Mouse (Mus musculus): Measurements from ENCODE around the gene Bnipl. TPM values are rescaled to one million over a fixed set of nuclear protein-coding genes. Genes with fewer than 3 reads are reported as not detected.

The Bnipl gene
- total and polyA plus RNA-seq, 3 experiments: 0.03 TPM; not detected in 2

DNA sequence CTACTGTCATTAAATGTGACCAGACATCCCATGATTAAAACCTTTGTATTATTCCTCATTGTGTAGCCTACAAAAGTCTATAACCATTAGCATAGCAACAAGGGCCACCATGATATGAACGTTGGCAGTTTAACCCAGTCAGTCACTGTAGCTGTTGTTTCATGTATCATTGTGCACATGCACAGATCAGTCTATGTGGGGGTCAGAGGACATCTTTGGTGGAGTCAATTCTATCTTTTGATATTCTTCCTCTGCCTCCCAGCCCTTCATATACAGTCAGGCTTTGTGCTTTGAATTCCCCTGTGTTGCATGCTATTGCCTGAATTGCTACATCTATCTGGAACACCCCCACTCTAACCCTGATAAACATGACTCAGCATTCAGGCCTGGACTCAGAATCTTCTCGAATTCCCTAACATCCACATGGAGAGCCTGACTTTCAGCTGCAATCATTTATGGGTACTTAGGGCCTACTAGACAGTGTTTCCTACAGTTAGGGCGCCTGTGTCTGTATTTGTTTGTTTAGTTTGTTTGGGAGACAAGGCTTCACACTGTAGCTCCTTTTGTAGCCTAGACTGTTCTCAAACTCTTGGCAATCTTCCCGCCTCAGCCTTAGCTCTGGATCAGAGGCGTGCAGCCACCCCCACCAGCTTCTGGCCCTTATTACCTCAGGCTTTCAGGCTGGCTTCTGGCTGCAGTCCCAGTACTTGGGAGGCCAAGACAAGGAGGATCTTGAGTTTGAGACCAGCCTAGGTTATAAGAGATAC, 4.3 kb downstream of the Bnipl start:
- peaks cover 34% of the 10 kb centered on the region for H3K4me1 ChIP-seq (ENCODE audit: insufficient read depth, low read depth, low read length)
- peaks cover 4% of the 10 kb centered on the region for H3K36me3 ChIP-seq (replicated peaks)
- H3K9me3 ChIP-seq (replicated peaks): no peaks in the 10 kb centered on the region
- H3K4me3 ChIP-seq (ENCODE audit: low read depth, low read length): no peak overlapping the region
- ATAC-seq (ENCODE audit: extremely low read depth, insufficient number of reproducible peaks, low FRiP score, poor library complexity, severe bottlenecking): no peak
- no peak for TF ChIP-seq TAL1 (conservative IDR thresholded peaks at IDR 0.05; ENCODE audit: low read depth, low read length)
- no peak for TF ChIP-seq CTCF (IDR thresholded peaks at IDR 0.05; ENCODE audit: low read depth, low read length)
- no peak for TF ChIP-seq GATA1 (IDR thresholded peaks at IDR 0.05; ENCODE audit: borderline replicate concordance, low read length)
- no peak for TF ChIP-seq GATA2 (IDR thresholded peaks at IDR 0.05; ENCODE audit: borderline replicate concordance, low read depth, low read length)
- TF ChIP-seq POLR2AphosphoS5 (IDR thresholded peaks at IDR 0.05; ENCODE audit: insufficient replicate concordance, low read depth, low read length): no peak
- DNase-seq (ENCODE audit: low spot score): peak; percentile 40
- H3K27me3 ChIP-seq (ENCODE audit: insufficient read depth, low read length): no peaks in the 10 kb centered on the region

DNA sequence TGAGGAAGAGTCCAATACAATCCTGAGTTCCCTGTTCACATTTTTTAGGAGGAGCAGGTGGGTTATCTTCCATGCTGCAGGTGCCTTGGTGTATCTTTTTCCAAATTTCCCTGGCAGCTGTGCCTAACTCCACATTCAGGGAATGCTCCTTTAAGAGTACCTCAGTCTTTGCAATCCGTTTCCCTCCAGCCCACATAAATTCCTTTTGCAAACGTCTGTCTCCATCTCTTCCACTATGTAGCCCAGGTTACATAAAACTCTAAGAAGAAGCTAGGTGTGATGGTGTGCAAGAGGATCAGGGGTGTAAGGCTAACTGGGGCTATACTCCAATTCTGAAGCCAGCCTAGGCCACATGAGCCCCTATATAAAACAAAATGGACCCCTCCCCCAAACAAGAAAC, 7.9 kb downstream of the Bnipl start:
- TF ChIP-seq CTCF (IDR thresholded peaks at IDR 0.05; ENCODE audit: low read depth, low read length) (no peak), TAL1 (conservative IDR thresholded peaks at IDR 0.05; ENCODE audit: low read depth, low read length) (no peak), POLR2AphosphoS5 (IDR thresholded peaks at IDR 0.05; ENCODE audit: insufficient replicate concordance, low read depth, low read length) (no peak), GATA1 (IDR thresholded peaks at IDR 0.05; ENCODE audit: borderline replicate concordance, low read length) (no peak), GATA2 (IDR thresholded peaks at IDR 0.05; ENCODE audit: borderline replicate concordance, low read depth, low read length) (no peak)
- Histone ChIP-seq H3K27me3 (ENCODE audit: insufficient read depth, low read length) (no peaks in the 10 kb centered on the region), H3K9me3 (replicated peaks) (no peaks in the 10 kb centered on the region), H3K36me3 (replicated peaks) (peaks cover 20% of the 10 kb centered on the region), H3K4me3 (ENCODE audit: low read depth, low read length) (no peak overlapping the region), H3K4me1 (ENCODE audit: insufficient read depth, low read depth, low read length) (peaks cover 18% of the 10 kb centered on the region)
- ATAC-seq (ENCODE audit: extremely low read depth, insufficient number of reproducible peaks, low FRiP score, poor library complexity, severe bottlenecking) (no peak), DNase-seq (ENCODE audit: low spot score) (no peak)

- H3K27me3 ChIP-seq (ENCODE audit: insufficient read depth, low read length): no peaks in the 10 kb centered on the region
- peaks cover 12% of the 10 kb centered on the region for H3K4me1 ChIP-seq (ENCODE audit: insufficient read depth, low read depth, low read length)
- H3K4me3 ChIP-seq (ENCODE audit: low read depth, low read length): no peak within 1 kb of the TSS
- no peak for TF ChIP-seq GATA2 (IDR thresholded peaks at IDR 0.05; ENCODE audit: borderline replicate concordance, low read depth, low read length)
- no peak for TF ChIP-seq GATA1 (IDR thresholded peaks at IDR 0.05; ENCODE audit: borderline replicate concordance, low read length)
- no peak for TF ChIP-seq POLR2AphosphoS5 (IDR thresholded peaks at IDR 0.05; ENCODE audit: insufficient replicate concordance, low read depth, low read length)
- no peak for TF ChIP-seq CTCF (IDR thresholded peaks at IDR 0.05; ENCODE audit: low read depth, low read length)
- TF ChIP-seq TAL1 (conservative IDR thresholded peaks at IDR 0.05; ENCODE audit: low read depth, low read length): no peak
- no peaks in the 10 kb centered on the region for H3K9me3 ChIP-seq (replicated peaks)
- ATAC-seq (ENCODE audit: extremely low read depth, insufficient number of reproducible peaks, low FRiP score, poor library complexity, severe bottlenecking): no peak
- peaks cover 35% of the 10 kb centered on the region for H3K36me3 ChIP-seq (replicated peaks)
- no peak for DNase-seq (ENCODE audit: low spot score)
These were observed 9.5 kb downstream of the Bnipl start, which contains the start of gene Gm128 for GRCm38 (mm10) chr3:95241498-95241897. Gm128 (minus strand) TSS chr3:95241598.

DNA sequence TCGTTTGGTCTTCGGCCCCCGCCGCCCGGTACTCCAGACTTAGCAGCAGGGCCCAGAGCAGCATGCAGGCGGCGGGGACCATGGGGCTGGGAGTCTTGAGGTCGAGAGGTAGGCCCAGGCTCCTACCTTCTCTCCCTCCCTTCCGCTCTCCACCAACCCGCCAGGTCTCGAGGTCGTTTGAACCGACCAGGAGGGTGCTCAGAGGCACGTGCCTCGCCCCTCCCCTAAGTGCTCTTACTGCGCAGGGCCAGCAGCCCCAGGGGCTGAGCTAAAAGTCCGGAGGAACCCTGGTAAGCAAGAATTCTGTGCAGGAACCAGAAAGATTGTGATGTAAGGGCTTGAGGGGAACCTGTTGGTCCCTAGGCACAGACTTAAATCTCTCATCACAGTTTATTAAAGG, 10.1 kb downstream of the Bnipl start:
- TF ChIP-seq TAL1 (conservative IDR thresholded peaks at IDR 0.05; ENCODE audit: low read depth, low read length) (no peak), CTCF (IDR thresholded peaks at IDR 0.05; ENCODE audit: low read depth, low read length) (no peak), GATA2 (IDR thresholded peaks at IDR 0.05; ENCODE audit: borderline replicate concordance, low read depth, low read length) (no peak), POLR2AphosphoS5 (IDR thresholded peaks at IDR 0.05; ENCODE audit: insufficient replicate concordance, low read depth, low read length) (no peak), GATA1 (IDR thresholded peaks at IDR 0.05; ENCODE audit: borderline replicate concordance, low read length) (no peak)
- Histone ChIP-seq H3K9me3 (replicated peaks) (no peaks in the 10 kb centered on the region), H3K27me3 (ENCODE audit: insufficient read depth, low read length) (no peaks in the 10 kb centered on the region), H3K36me3 (replicated peaks) (peaks cover 41% of the 10 kb centered on the region), H3K4me3 (ENCODE audit: low read depth, low read length) (no peak overlapping the region), H3K4me1 (ENCODE audit: insufficient read depth, low read depth, low read length) (peaks cover 7% of the 10 kb centered on the region; the same call in 1 of the 2 replicates)
- ATAC-seq (ENCODE audit: extremely low read depth, insufficient number of reproducible peaks, low FRiP score, poor library complexity, severe bottlenecking) (no peak), DNase-seq (ENCODE audit: low spot score) (no peak)

- H3K27me3 ChIP-seq (ENCODE audit: insufficient read depth, low read length): no peaks in the 10 kb centered on the region
- H3K36me3 ChIP-seq (replicated peaks): peaks cover 50% of the 10 kb centered on the region
- H3K4me3 ChIP-seq (ENCODE audit: low read depth, low read length): no peak overlapping the region
- H3K9me3 ChIP-seq (replicated peaks): no peaks in the 10 kb centered on the region
- TF ChIP-seq CTCF (IDR thresholded peaks at IDR 0.05; ENCODE audit: low read depth, low read length) (no peak), POLR2AphosphoS5 (IDR thresholded peaks at IDR 0.05; ENCODE audit: insufficient replicate concordance, low read depth, low read length) (0 out of 2 replicates have a peak, but pooled peaks have one; percentile 26)
- ATAC-seq (ENCODE audit: extremely low read depth, insufficient number of reproducible peaks, low FRiP score, poor library complexity, severe bottlenecking) (no peak), DNase-seq (ENCODE audit: low spot score) (no peak)
- H3K4me1 ChIP-seq (ENCODE audit: insufficient read depth, low read depth, low read length): peaks cover 10% of the 10 kb centered on the region
These were observed 11.0 kb downstream of the Bnipl start for GRCm38 (mm10) chr3:95239971-95240370.

DNA sequence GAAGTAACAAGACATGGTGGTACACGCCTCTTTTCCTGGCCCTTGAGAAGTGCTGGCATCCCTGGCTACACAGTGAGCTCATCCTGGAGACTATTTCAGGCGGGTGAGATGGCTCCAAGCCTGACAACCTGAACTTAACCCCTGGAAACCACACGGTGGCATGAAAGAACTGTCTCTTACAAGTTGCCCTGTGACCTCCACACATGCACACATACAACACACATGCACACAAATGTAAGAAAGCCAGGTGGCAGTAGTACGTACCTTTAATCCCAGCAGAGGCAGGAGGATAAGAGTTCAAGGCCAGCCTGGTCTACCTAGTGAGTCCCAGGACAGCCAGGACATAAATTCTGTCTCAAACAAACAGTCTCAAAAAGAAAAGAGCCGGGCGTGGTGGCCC, 12.0 kb downstream of the Bnipl start:
- Histone ChIP-seq H3K9me3 (replicated peaks) (no peaks in the 10 kb centered on the region), H3K4me3 (ENCODE audit: low read depth, low read length) (no peak overlapping the region), H3K36me3 (replicated peaks) (peaks cover 60% of the 10 kb centered on the region), H3K27me3 (ENCODE audit: insufficient read depth, low read length) (no peaks in the 10 kb centered on the region), H3K4me1 (ENCODE audit: insufficient read depth, low read depth, low read length) (peaks cover 10% of the 10 kb centered on the region)
- TF ChIP-seq GATA1 (IDR thresholded peaks at IDR 0.05; ENCODE audit: borderline replicate concordance, low read length): no peak
- no peak for TF ChIP-seq CTCF (IDR thresholded peaks at IDR 0.05; ENCODE audit: low read depth, low read length)
- TF ChIP-seq TAL1 (conservative IDR thresholded peaks at IDR 0.05; ENCODE audit: low read depth, low read length): no peak
- TF ChIP-seq GATA2 (IDR thresholded peaks at IDR 0.05; ENCODE audit: borderline replicate concordance, low read depth, low read length): no peak
- TF ChIP-seq POLR2AphosphoS5 (IDR thresholded peaks at IDR 0.05; ENCODE audit: insufficient replicate concordance, low read depth, low read length): no peak
- ATAC-seq (ENCODE audit: extremely low read depth, insufficient number of reproducible peaks, low FRiP score, poor library complexity, severe bottlenecking) (no peak), DNase-seq (ENCODE audit: low spot score) (no peak)
